In the genomic region with DNA sequence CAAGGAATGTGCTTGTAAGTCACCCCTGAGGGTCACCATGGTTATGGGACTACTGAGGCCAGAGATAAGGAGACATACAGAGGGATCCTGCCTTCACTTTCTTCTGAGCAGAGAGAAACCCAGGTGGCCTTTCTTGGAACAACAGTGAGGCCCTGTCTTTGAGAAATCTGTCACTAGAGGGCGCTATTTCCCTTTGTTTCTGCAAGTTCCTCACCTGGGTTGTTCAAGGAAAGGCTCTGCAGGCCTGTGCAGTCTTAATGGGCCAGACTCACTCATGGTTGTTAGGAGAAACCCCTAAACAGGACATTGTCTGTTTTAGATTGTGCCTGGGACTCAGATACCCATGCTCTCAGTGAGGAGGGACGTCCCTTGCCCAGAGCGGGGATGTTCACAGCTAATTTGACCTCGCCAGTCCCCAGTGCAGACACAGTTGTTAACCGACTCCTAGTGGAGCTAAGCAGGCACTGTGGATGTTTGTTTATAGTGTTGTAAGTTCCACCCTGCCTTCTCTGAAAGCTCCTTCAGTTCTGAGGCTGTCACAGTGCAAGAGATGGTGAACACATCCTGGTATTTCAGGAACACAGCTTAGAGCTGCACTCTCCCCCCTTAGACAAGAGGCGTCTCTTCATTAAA, we compare ENCODE assay signal across 8 mouse cellular contexts. TPM values are rescaled to one million over a fixed set of nuclear protein-coding genes. Genes with fewer than 3 reads are reported as not detected.
DNase-seq lines count a peak whose midpoint lies in the region; ATAC-seq and TF ChIP-seq lines count a peak whose summit lies in the region.

No protein-coding gene starts in this region.

- TF ChIP-seq CTCF in thymus, adult 2 months (IDR thresholded peaks at IDR 0.05; ENCODE audit: borderline replicate concordance, control insufficient read depth, extremely low read depth, insufficient read depth, low read length, poor library complexity) = no peak

- no peak overlapping the region for H3K9ac ChIP-seq in midbrain, embryonic 13.5 days (replicated peaks)

- H3K27me3 ChIP-seq in thymus, adult 2 months (ENCODE audit: control insufficient read depth, insufficient read depth, low read length) = no peaks in the 10 kb centered on the region
- no peaks in the 10 kb centered on the region for H3K27me3 ChIP-seq in midbrain, embryonic 13.5 days

- H3K36me3 ChIP-seq in thymus, adult 2 months (ENCODE audit: control insufficient read depth, insufficient read depth, low read length) = no peaks in the 10 kb centered on the region
- no peaks in the 10 kb centered on the region for H3K36me3 ChIP-seq in midbrain, embryonic 13.5 days

- no peaks in the 10 kb centered on the region for H3K4me1 ChIP-seq in thymus, adult 2 months (replicated peaks; ENCODE audit: control insufficient read depth, insufficient read depth, low read length)
- peaks cover 4% of the 10 kb centered on the region; the same call in 1 of the 2 replicates for H3K4me1 ChIP-seq in midbrain, embryonic 13.5 days (replicated peaks)

- intact Hi-C loops in left cerebral cortex, postnatal 36 days (cut with DNase I) = loop anchor here (2.0 to 10.0 kb wide), 3 partner anchors 350 to 837 kb away; no protein-coding TSS in a partner anchor

- ATAC-seq in frontal cortex, adult (ENCODE audit: low TSS enrichment) = peak; percentile 96
- ATAC-seq in midbrain, embryonic 13.5 days = peak; percentile 85

- 80% methylated on average over 6 of the region's 6 CpGs for whole genome bisulfite sequencing in thymus, adult 2 months
- 65% methylated on average over 6 of the region's 6 CpGs for WGBS in midbrain, embryonic 13.5 days

- no peak overlapping the region for H3K4me3 ChIP-seq in thymus, adult 2 months (ENCODE audit: control insufficient read depth, insufficient read depth, low read length)
- H3K4me3 ChIP-seq in midbrain, embryonic 13.5 days (replicated peaks) = no peak overlapping the region

- peak; percentile 34 for DNase-seq in thymus, adult 2 months
- no peak for DNase-seq in thymus, adult 18-20 months
- DNase-seq in cerebellum, adult 8-10 months = peak; percentile 92
- peak; percentile 48 for DNase-seq in kidney, adult 11 months
- peak; percentile 35 to 55 for DNase-seq in left cerebral cortex, postnatal 36 days (ENCODE audit: low spot score in 2 of 2)
- DNase-seq in telencephalon, adult 2 months (ENCODE audit: low read depth, low spot score) = peak; percentile 69

- no peak for TF ChIP-seq POLR2A in thymus, adult 2 months (IDR thresholded peaks at IDR 0.05; ENCODE audit: control insufficient read depth, extremely low read depth, insufficient read depth, low read length, poor library complexity)

- no peak overlapping the region for H3K4me2 ChIP-seq in midbrain, embryonic 13.5 days (replicated peaks)

- H3K9me3 ChIP-seq in midbrain, embryonic 13.5 days = no peaks in the 10 kb centered on the region

- no peak overlapping the region for H3K27ac ChIP-seq in thymus, adult 2 months (ENCODE audit: control insufficient read depth, insufficient read depth, low read length)
- no peak overlapping the region for H3K27ac ChIP-seq in midbrain, embryonic 13.5 days

RNA-seq across cellular contexts. Expression of gene Spp2, which starts 49.2 kb away (rescaled TPM):
- 0.44 and 0.71 TPM in 2 replicates for polyA plus RNA-seq in thymus, adult 2 months (2012; rRNA removed)
- not detected for total RNA-seq in left cerebral cortex, postnatal 36 days (2021)
- polyA plus RNA-seq in midbrain, embryonic 13.5 days (2015; fragmentation: Nextera tagmentation; extraction: Ambion mirVana) = 0.40 and 0.50 TPM in 2 replicates

Comparison
In these comparisons a context has a peak if more than half of its experiments do, and no peak if none do; other contexts are left out.
1. DNase-seq: peak in thymus, adult 2 months (single experiment), cerebellum, adult 8-10 months (single experiment), kidney, adult 11 months (single experiment), left cerebral cortex, postnatal 36 days (2 of 2) and telencephalon, adult 2 months (single experiment); none in thymus, adult 18-20 months (0 of 2).